Comparison of ENCODE assay signal across 10 mouse cellular contexts in the genomic region with DNA sequence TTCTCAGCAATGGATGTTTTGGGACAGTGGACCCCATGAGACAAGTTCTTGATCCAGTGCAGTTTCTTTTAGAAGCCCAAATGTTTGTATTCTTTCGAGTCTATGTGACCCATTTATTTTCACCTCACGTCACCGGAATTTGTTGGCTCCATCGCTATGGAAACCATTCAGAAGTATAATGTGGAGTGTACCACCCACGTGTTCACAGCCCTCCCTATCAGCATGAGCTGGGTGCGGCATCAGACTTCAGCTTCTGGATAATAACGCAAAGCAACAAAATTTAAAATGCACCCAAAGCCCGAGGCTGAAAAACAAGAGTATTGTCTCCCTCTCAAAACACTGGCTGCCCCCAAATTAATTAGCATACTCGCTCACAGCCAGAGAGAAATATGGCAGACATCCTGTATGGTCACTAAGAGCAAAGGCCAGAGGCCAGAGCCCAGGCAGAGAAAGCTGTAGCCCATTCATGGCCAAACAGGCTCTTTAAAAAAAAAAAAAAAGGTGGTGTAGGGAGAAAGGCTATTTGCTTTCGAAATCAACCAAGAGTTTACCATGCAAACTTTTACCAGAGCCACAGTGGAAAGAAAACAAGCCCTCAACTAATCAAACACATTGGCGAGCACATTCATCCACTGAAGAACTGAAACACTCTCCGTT. TPM values are rescaled to one million over a fixed set of nuclear protein-coding genes. Genes with fewer than 3 reads are reported as not detected.
A peak's percentile ranks its signal among the peaks of the same experiment; 100 is the strongest.
DNase-seq lines count a peak whose midpoint lies in the region; ATAC-seq and TF ChIP-seq lines count a peak whose summit lies in the region.
"Had no signal": no experiment of that assay in that cellular context is flagged by ENCODE, and none has a peak within 500 bp of the region (broad histone marks: within the 10 kb centered on the region; RNA-seq: fewer than 3 reads in every experiment).

No protein-coding gene starts in this region.

- no peak overlapping the region for H3K9ac ChIP-seq in CH12.LX (ENCODE audit: insufficient read depth, low read depth)
- H3K9ac ChIP-seq in forebrain, embryonic 16.5 days (replicated peaks; ENCODE audit: low read depth, low read length) = no peak overlapping the region
- no peak overlapping the region for H3K9ac ChIP-seq in midbrain, embryonic 11.5 days (ENCODE audit: low read length)
- H3K9ac ChIP-seq: heart, embryonic 13.5 days had no signal

- WGBS in forebrain, embryonic 16.5 days = 8% methylated on average over 12 of the region's 12 CpGs
- 47% methylated on average over 12 of the region's 12 CpGs for WGBS in midbrain, embryonic 11.5 days

- H3K79me2 ChIP-seq in CH12.LX (replicated peaks; ENCODE audit: control insufficient read depth, extremely low read depth, insufficient read depth, poor library complexity, severe bottlenecking) = no peaks in the 10 kb centered on the region

- H3K4me3 ChIP-seq in CH12.LX (replicated peaks in 1 of 3; ENCODE audit: low read depth in 2 of 3, low read length in 2 of 3, poor library complexity in 1 of 3) = no peak overlapping the region
- H3K4me3 ChIP-seq in forebrain, embryonic 16.5 days (replicated peaks; ENCODE audit: low read length) = peak overlapping the region; percentile 13; the same call in 1 of the 2 replicates
- H3K4me3 ChIP-seq in midbrain, embryonic 11.5 days (ENCODE audit: low read depth, low read length) = no peak overlapping the region
- H3K4me3 ChIP-seq: heart, embryonic 13.5 days had no signal

- no peaks in the 10 kb centered on the region for H3K9me3 ChIP-seq in CH12.LX (replicated peaks; ENCODE audit: low read length)
- H3K9me3 ChIP-seq in forebrain, embryonic 16.5 days (ENCODE audit: control insufficient read depth, low read length) = no peaks in the 10 kb centered on the region
- no peaks in the 10 kb centered on the region for H3K9me3 ChIP-seq in midbrain, embryonic 11.5 days (ENCODE audit: control insufficient read depth, low read length)
- H3K9me3 ChIP-seq: heart, embryonic 13.5 days had no signal

- no peak for TF ChIP-seq EP300 in CH12.LX (IDR thresholded peaks at IDR 0.05; ENCODE audit: low read length)

- no peak for DNase-seq in CH12.LX (ENCODE audit: extremely low read depth)
- peak; percentile 44 to 80 for DNase-seq in layer of hippocampus, postnatal 14 days (ENCODE audit: low spot score in 2 of 2)
- DNase-seq in midbrain, embryonic 11.5 days (ENCODE audit: low spot score, missing footprints) = no peak
- no peak for DNase-seq in testis, postnatal 14 days (ENCODE audit: low spot score)
- no peak for DNase-seq in adrenal gland, adult 8-10 months
- DNase-seq in adrenal gland, adult 2 months = no peak

- peak; percentile 90 for ATAC-seq in forebrain, embryonic 16.5 days
- peak; percentile 75 for ATAC-seq in midbrain, embryonic 11.5 days (ENCODE audit: low FRiP score)
- ATAC-seq in megakaryocyte, adult 5-6 weeks (ENCODE audit: poor library complexity, severe bottlenecking) = no peak

- no peak for TF ChIP-seq CTCF in CH12.LX (conservative IDR thresholded peaks at IDR 0.05 in 1 of 2, IDR thresholded peaks at IDR 0.05 in 1 of 2; ENCODE audit: low read depth in 2 of 2, low read length in 2 of 2)

- TF ChIP-seq RAD21 in CH12.LX (IDR thresholded peaks at IDR 0.05; ENCODE audit: low read depth, low read length) = no peak

- no peak overlapping the region for H3K27ac ChIP-seq in CH12.LX (ENCODE audit: insufficient read depth, low read depth)
- no peak overlapping the region for H3K27ac ChIP-seq in forebrain, embryonic 16.5 days (ENCODE audit: low read length)
- H3K27ac ChIP-seq in midbrain, embryonic 11.5 days (ENCODE audit: low read depth, low read length) = no peak overlapping the region
- H3K27ac ChIP-seq: heart, embryonic 13.5 days had no signal

- in situ Hi-C loops in CH12.LX (cut with MboI; ENCODE audit: low pct_ligation_motif_present, low pct_unique_long_range_greater_than_20kb, low sequenced_read_pairs) = no loop called here

- no peaks in the 10 kb centered on the region for H3K27me3 ChIP-seq in CH12.LX (replicated peaks)
- H3K27me3 ChIP-seq in forebrain, embryonic 16.5 days (replicated peaks; ENCODE audit: control insufficient read depth, insufficient read depth, low read length) = no peaks in the 10 kb centered on the region
- H3K27me3 ChIP-seq in midbrain, embryonic 11.5 days (ENCODE audit: control insufficient read depth, insufficient read depth, low read length) = no peaks in the 10 kb centered on the region
- H3K27me3 ChIP-seq: heart, embryonic 13.5 days had no signal

- TF ChIP-seq POLR2A in CH12.LX (IDR thresholded peaks at IDR 0.05; ENCODE audit: low read depth, low read length) = no peak

- peak overlapping the region; percentile 65 for H3K4me2 ChIP-seq in CH12.LX (ENCODE audit: insufficient read depth, low read depth, poor library complexity, severe bottlenecking)
- H3K4me2 ChIP-seq in forebrain, embryonic 16.5 days (ENCODE audit: low read length) = peak overlapping the region; percentile 45
- H3K4me2 ChIP-seq in midbrain, embryonic 11.5 days = peak overlapping the region; percentile 13; the same call in 1 of the 2 replicates
- H3K4me2 ChIP-seq: heart, embryonic 13.5 days had no signal

- no peaks in the 10 kb centered on the region for H3K4me1 ChIP-seq in CH12.LX (ENCODE audit: control insufficient read depth in 1 of 2, insufficient read depth in 2 of 2)
- peaks cover 17% of the 10 kb centered on the region for H3K4me1 ChIP-seq in forebrain, embryonic 16.5 days (replicated peaks; ENCODE audit: control insufficient read depth, insufficient read depth, low read length)
- peaks cover 17% of the 10 kb centered on the region for H3K4me1 ChIP-seq in midbrain, embryonic 11.5 days (ENCODE audit: control insufficient read depth, insufficient read depth, low read length)
- H3K4me1 ChIP-seq: heart, embryonic 13.5 days had no signal

- H3K36me3 ChIP-seq in CH12.LX (replicated peaks in 1 of 2; ENCODE audit: control insufficient read depth in 1 of 2, insufficient read depth in 1 of 2, low read length in 1 of 2) = no peaks in the 10 kb centered on the region
- no peaks in the 10 kb centered on the region for H3K36me3 ChIP-seq in forebrain, embryonic 16.5 days (ENCODE audit: control insufficient read depth, insufficient read depth)
- no peaks in the 10 kb centered on the region for H3K36me3 ChIP-seq in midbrain, embryonic 11.5 days (ENCODE audit: control insufficient read depth, insufficient read depth, low read length)
- H3K36me3 ChIP-seq: heart, embryonic 13.5 days had no signal

- dilution Hi-C loops in CH12.LX (cut with MboI; ENCODE audit: extremely low pct_ligation_motif_present, extremely low pct_unique_long_range_greater_than_20kb, low sequenced_read_pairs) = no loop called here

TF ChIP-seq in CH12.LX, 34 proteins besides CTCF, POLR2A, EP300 and RAD21:
- TF ChIP-seq ELF1 (IDR thresholded peaks at IDR 0.05; ENCODE audit: low read depth, low read length) = no peak
- TF ChIP-seq RCOR1 (conservative IDR thresholded peaks at IDR 0.05; ENCODE audit: low read depth, low read length) = no peak
- TF ChIP-seq MAX (IDR thresholded peaks at IDR 0.05; ENCODE audit: low read length) = no peak
- TF ChIP-seq HCFC1 (IDR thresholded peaks at IDR 0.05; ENCODE audit: low read depth, low read length) = no peak
- no peak for TF ChIP-seq NELFE (IDR thresholded peaks at IDR 0.05; ENCODE audit: low read depth, low read length)
- TF ChIP-seq SIN3A (IDR thresholded peaks at IDR 0.05; ENCODE audit: low read length) = no peak
- TF ChIP-seq PAX5 (IDR thresholded peaks at IDR 0.05; ENCODE audit: low read length) = no peak

RNA-seq across cellular contexts. Expression of gene Gldc, which starts 18.1 kb away (rescaled TPM):
- total RNA-seq in CH12.LX (2012; rRNA removed) = 1.3 and 1.8 TPM in 2 replicates
- 0.24 and 0.30 TPM in 2 replicates for total RNA-seq in CH12.LX (2014; rRNA removed)
- 0.64 and 0.87 TPM in 2 replicates for polyA plus RNA-seq in CH12.LX (2012; ENCODE audit: insufficient read length, low read depth)
- polyA plus RNA-seq in forebrain, embryonic 16.5 days (2015; fragmentation: Nextera tagmentation; extraction: Ambion mirVana) = 10.9 and 12.4 TPM in 2 replicates
- total RNA-seq in layer of hippocampus, postnatal 14 days (2021) = 10 to 100 TPM; 24.2 to 25.9 TPM
- 18.2 and 20.3 TPM in 2 replicates for polyA plus RNA-seq in midbrain, embryonic 11.5 days (2014; fragmentation: Nextera tagmentation; extraction: Ambion mirVana)
- total RNA-seq in adrenal gland, adult 8-10 months (2022) = 1 to 10 TPM in 3 of 4 experiments, under 1 TPM in 1; 0.81 to 1.6 (median 1.2) TPM
- not detected in 2 replicates for total RNA-seq in megakaryocyte, adult 5-6 weeks (2015)
- not detected in 2 replicates for total RNA-seq in megakaryocyte, adult 5-6 weeks (2017)
- under 1 TPM; 0.86 to 0.92 TPM for total RNA-seq in adrenal gland, adult 2 months (2021)
- 0.52 and 0.54 TPM in 2 replicates for polyA plus RNA-seq in adrenal gland, adult 2 months (2012; rRNA removed)
- polyA plus RNA-seq: spleen, adult 2 months had no signal

Comparison
In these comparisons a context has a peak if more than half of its experiments do, and no peak if none do; other contexts are left out.
1. DNase-seq: peak in layer of hippocampus, postnatal 14 days (2 of 2); none in CH12.LX (single experiment), midbrain, embryonic 11.5 days (single experiment), testis, postnatal 14 days (single experiment), adrenal gland, adult 8-10 months (single experiment) and adrenal gland, adult 2 months (single experiment).
2. H3K4me2 ChIP-seq: peak in every context shown above with its lines; median percentile 65 in CH12.LX; 45 in forebrain, embryonic 16.5 days; 13 in midbrain, embryonic 11.5 days.
3. RNA of gene Gldc, which starts 18.1 kb away (total RNA-seq): 24.2 to 25.9 TPM in layer of hippocampus, postnatal 14 days; 0.24 to 1.8 TPM in CH12.LX, 0.81 to 1.6 TPM in adrenal gland, adult 8-10 months, 0.86 to 0.92 TPM in adrenal gland, adult 2 months and not detected in megakaryocyte, adult 5-6 weeks; every median in the first group is over 4 times any median in the second.